Mouse (Mus musculus): ENCODE measurements around the gene Abcc6. TPM values are rescaled to one million over a fixed set of nuclear protein-coding genes. Genes with fewer than 3 reads are reported as not detected.

Abcc6 gene
- polyA plus RNA-seq, 1 experiment from 2014 or later: not detected

GRCm38 (mm10) chr7:46037433-46037832 lies 7.3 kb upstream of the Abcc6 start:
- Histone ChIP-seq H3K4me2 (ENCODE audit: low read length) (no peak overlapping the region), H3K4me1 (ENCODE audit: control insufficient read depth in 2 of 2, insufficient read depth in 2 of 2, low read length in 2 of 2) (peaks cover 6 to 10% of the 10 kb centered on the region in 2 experiments), H3K4me3 (ENCODE audit: control insufficient read depth in 1 of 2, insufficient read depth in 1 of 2, low read depth in 1 of 2, low read length in 2 of 2) (no peak overlapping the region), H3K36me3 (ENCODE audit: control insufficient read depth, insufficient read depth, low read length) (peaks cover 42% of the 10 kb centered on the region), H3K9ac (ENCODE audit: low read length) (no peak overlapping the region), H3K27me3 (ENCODE audit: control insufficient read depth, insufficient read depth, low read length) (no peaks in the 10 kb centered on the region), H3K27ac (replicated peaks in 1 of 2; ENCODE audit: control insufficient read depth in 1 of 2, insufficient read depth in 1 of 2, low read depth in 2 of 2, low read length in 2 of 2) (no peak overlapping the region), H3K9me3 (ENCODE audit: control insufficient read depth, low read length) (no peaks in the 10 kb centered on the region)
- WGBS: 92% methylated on average over 6 of the region's 6 CpGs
- no peak for ATAC-seq (ENCODE audit: insufficient number of reproducible peaks, insufficient read depth, low FRiP score, low read depth)

- peaks cover 6 to 10% of the 10 kb centered on the region in 2 experiments for H3K4me1 ChIP-seq (ENCODE audit: control insufficient read depth in 2 of 2, insufficient read depth in 2 of 2, low read length in 2 of 2)
Observed at GRCm38 (mm10) chr7:46035468-46035867, 5.4 kb upstream of the Abcc6 start.

GRCm38 (mm10) chr7:46034991-46035390 lies 4.9 kb upstream of the Abcc6 start:
- Histone ChIP-seq H3K9ac (ENCODE audit: low read length) (peak overlapping the region; percentile 95; the same call in 1 of the 2 replicates), H3K27ac (replicated peaks in 1 of 2; ENCODE audit: control insufficient read depth in 1 of 2, insufficient read depth in 1 of 2, low read depth in 2 of 2, low read length in 2 of 2) (no peak overlapping the region), H3K27me3 (ENCODE audit: control insufficient read depth, insufficient read depth, low read length) (peaks cover 1% of the 10 kb centered on the region; the same call in 1 of the 2 replicates), H3K4me1 (ENCODE audit: control insufficient read depth in 2 of 2, insufficient read depth in 2 of 2, low read length in 2 of 2) (peaks cover 6 to 10% of the 10 kb centered on the region in 2 experiments), H3K9me3 (ENCODE audit: control insufficient read depth, low read length) (no peaks in the 10 kb centered on the region), H3K36me3 (ENCODE audit: control insufficient read depth, insufficient read depth, low read length) (peaks cover 23% of the 10 kb centered on the region), H3K4me2 (ENCODE audit: low read length) (peak overlapping the region; percentile 96), H3K4me3 (ENCODE audit: control insufficient read depth in 1 of 2, insufficient read depth in 1 of 2, low read depth in 1 of 2, low read length in 2 of 2) (no peak overlapping the region)
- no peak for ATAC-seq (ENCODE audit: insufficient number of reproducible peaks, insufficient read depth, low FRiP score, low read depth)
- 73% methylated on average over 2 of the region's 2 CpGs for WGBS

More at GRCm38 (mm10) chr7:46035468-46035867, 5.4 kb upstream of the Abcc6 start:
- H3K9ac ChIP-seq (ENCODE audit: low read length): no peak overlapping the region; the same call in 1 of the 2 replicates
- H3K36me3 ChIP-seq (ENCODE audit: control insufficient read depth, insufficient read depth, low read length): peaks cover 26% of the 10 kb centered on the region
- no peak overlapping the region for H3K4me2 ChIP-seq (ENCODE audit: low read length)
- no peaks in the 10 kb centered on the region for H3K9me3 ChIP-seq (ENCODE audit: control insufficient read depth, low read length)
- H3K4me3 ChIP-seq (ENCODE audit: control insufficient read depth in 1 of 2, insufficient read depth in 1 of 2, low read depth in 1 of 2, low read length in 2 of 2): no peak overlapping the region
- H3K27ac ChIP-seq (replicated peaks in 1 of 2; ENCODE audit: control insufficient read depth in 1 of 2, insufficient read depth in 1 of 2, low read depth in 2 of 2, low read length in 2 of 2): no peak overlapping the region
- no peak for ATAC-seq (ENCODE audit: insufficient number of reproducible peaks, insufficient read depth, low FRiP score, low read depth)
- WGBS: 83% methylated on average over 2 of the region's 2 CpGs
- H3K27me3 ChIP-seq (ENCODE audit: control insufficient read depth, insufficient read depth, low read length): no peaks in the 10 kb centered on the region

- peaks cover 14% of the 10 kb centered on the region for H3K36me3 ChIP-seq (ENCODE audit: control insufficient read depth, insufficient read depth, low read length)
- WGBS: under 1% methylated on average over 30 of the region's 35 CpGs
- peak; percentile 48 for ATAC-seq (ENCODE audit: insufficient number of reproducible peaks, insufficient read depth, low FRiP score, low read depth)
- peaks cover 4% of the 10 kb centered on the region for H3K27me3 ChIP-seq (ENCODE audit: control insufficient read depth, insufficient read depth, low read length)
- peaks cover 6 to 10% of the 10 kb centered on the region in 2 experiments for H3K4me1 ChIP-seq (ENCODE audit: control insufficient read depth in 2 of 2, insufficient read depth in 2 of 2, low read length in 2 of 2)
- H3K4me3 ChIP-seq (ENCODE audit: control insufficient read depth in 1 of 2, insufficient read depth in 1 of 2, low read depth in 1 of 2, low read length in 2 of 2): peak overlapping the region; percentile 57 to 91
- peak overlapping the region; percentile 96 for H3K4me2 ChIP-seq (ENCODE audit: low read length)
- peak overlapping the region; percentile 95 for H3K9ac ChIP-seq (ENCODE audit: low read length)
- H3K9me3 ChIP-seq (ENCODE audit: control insufficient read depth, low read length): no peaks in the 10 kb centered on the region
- H3K27ac ChIP-seq (replicated peaks in 1 of 2; ENCODE audit: control insufficient read depth in 1 of 2, insufficient read depth in 1 of 2, low read depth in 2 of 2, low read length in 2 of 2): 0 out of 4 replicates have a peak overlapping the region, but pooled peaks of 1 of the 2 experiments have one; percentile 33
Observed at GRCm38 (mm10) chr7:46033870-46034337, 3.8 kb upstream of the Abcc6 start.

GRCm38 (mm10) chr7:46033109-46033869 lies 3.2 kb upstream of the Abcc6 start, which contains the start of gene Nomo1:
TSS of gene Nomo1 (plus strand) at chr7:46033698.
- H3K4me3 ChIP-seq (ENCODE audit: control insufficient read depth in 1 of 2, insufficient read depth in 1 of 2, low read depth in 1 of 2, low read length in 2 of 2): peak within 1 kb of the TSS; percentile 57 to 91
- H3K27ac ChIP-seq (replicated peaks in 1 of 2; ENCODE audit: control insufficient read depth in 1 of 2, insufficient read depth in 1 of 2, low read depth in 2 of 2, low read length in 2 of 2): 0 out of 4 replicates have a peak within 1 kb of the TSS, but pooled peaks of 1 of the 2 experiments have one; percentile 33
- H3K4me2 ChIP-seq (ENCODE audit: low read length): peak within 1 kb of the TSS; percentile 96
- H3K4me1 ChIP-seq (ENCODE audit: control insufficient read depth in 2 of 2, insufficient read depth in 2 of 2, low read length in 2 of 2): peaks cover 6 to 10% of the 10 kb centered on the region in 2 experiments
- H3K9me3 ChIP-seq (ENCODE audit: control insufficient read depth, low read length): no peaks in the 10 kb centered on the region
- peaks cover 8% of the 10 kb centered on the region for H3K36me3 ChIP-seq (ENCODE audit: control insufficient read depth, insufficient read depth, low read length)
- peaks cover 4% of the 10 kb centered on the region for H3K27me3 ChIP-seq (ENCODE audit: control insufficient read depth, insufficient read depth, low read length)
- peak within 1 kb of the TSS; percentile 95 for H3K9ac ChIP-seq (ENCODE audit: low read length)
- WGBS: 7% methylated on average over 43 of the region's 44 CpGs
- peak; percentile 88 for ATAC-seq (ENCODE audit: insufficient number of reproducible peaks, insufficient read depth, low FRiP score, low read depth)

GRCm38 (mm10) chr7:46031075-46031474 lies 973 bp upstream of the Abcc6 start:
- ATAC-seq (ENCODE audit: insufficient number of reproducible peaks, insufficient read depth, low FRiP score, low read depth): no peak
- no peak overlapping the region for H3K27ac ChIP-seq (replicated peaks in 1 of 2; ENCODE audit: control insufficient read depth in 1 of 2, insufficient read depth in 1 of 2, low read depth in 2 of 2, low read length in 2 of 2)
- H3K9me3 ChIP-seq (ENCODE audit: control insufficient read depth, low read length): no peaks in the 10 kb centered on the region
- H3K27me3 ChIP-seq (ENCODE audit: control insufficient read depth, insufficient read depth, low read length): peaks cover 4% of the 10 kb centered on the region
- no peak overlapping the region for H3K4me2 ChIP-seq (ENCODE audit: low read length)
- no peaks in the 10 kb centered on the region for H3K36me3 ChIP-seq (ENCODE audit: control insufficient read depth, insufficient read depth, low read length)
- no peak overlapping the region for H3K9ac ChIP-seq (ENCODE audit: low read length)
- peaks cover 6 to 10% of the 10 kb centered on the region in 2 experiments for H3K4me1 ChIP-seq (ENCODE audit: control insufficient read depth in 2 of 2, insufficient read depth in 2 of 2, low read length in 2 of 2)
- no peak overlapping the region for H3K4me3 ChIP-seq (ENCODE audit: control insufficient read depth in 1 of 2, insufficient read depth in 1 of 2, low read depth in 1 of 2, low read length in 2 of 2)
- 66% methylated on average over 2 of the region's 2 CpGs for WGBS

- no peak overlapping the region for H3K4me3 ChIP-seq (ENCODE audit: control insufficient read depth in 1 of 2, insufficient read depth in 1 of 2, low read depth in 1 of 2, low read length in 2 of 2)
Observed at GRCm38 (mm10) chr7:46029299-46030144, 580 bp downstream of the Abcc6 start.

More at GRCm38 (mm10) chr7:46029299-46030144, 580 bp downstream of the Abcc6 start:
- Histone ChIP-seq H3K9ac (ENCODE audit: low read length) (peak overlapping the region; percentile 57; the same call in 1 of the 2 replicates), H3K36me3 (ENCODE audit: control insufficient read depth, insufficient read depth, low read length) (no peaks in the 10 kb centered on the region), H3K9me3 (ENCODE audit: control insufficient read depth, low read length) (no peaks in the 10 kb centered on the region), H3K4me1 (ENCODE audit: control insufficient read depth in 2 of 2, insufficient read depth in 2 of 2, low read length in 2 of 2) (peaks cover 3 to 4% of the 10 kb centered on the region in 2 experiments), H3K27me3 (ENCODE audit: control insufficient read depth, insufficient read depth, low read length) (peaks cover 4% of the 10 kb centered on the region), H3K4me2 (ENCODE audit: low read length) (peak overlapping the region; percentile 44), H3K27ac (replicated peaks in 1 of 2; ENCODE audit: control insufficient read depth in 1 of 2, insufficient read depth in 1 of 2, low read depth in 2 of 2, low read length in 2 of 2) (no peak overlapping the region)
- ATAC-seq (ENCODE audit: insufficient number of reproducible peaks, insufficient read depth, low FRiP score, low read depth): no peak
- 60% methylated on average over 9 of the region's 9 CpGs for WGBS

Data from heart, embryonic 14.5 days (tissue).